Mouse (Mus musculus): ENCODE data around the gene Edem3. TPM values are rescaled to one million over a fixed set of nuclear protein-coding genes. Genes with fewer than 3 reads are reported as not detected.

Gene Edem3
- total and polyA plus RNA-seq, 2 experiments from 2014 or later, result 13.2 to 40.8 TPM

- Histone ChIP-seq H3K36me3 (ENCODE audit: insufficient read depth, low read length) (no peaks in the 10 kb centered on the region), H3K9me3 (ENCODE audit: low read length) (no peaks in the 10 kb centered on the region), H3K27ac (ENCODE audit: low read depth, low read length) (no peak overlapping the region), H3K4me3 (ENCODE audit: low read depth, low read length) (no peak overlapping the region), H3K27me3 (ENCODE audit: insufficient read depth, low read length) (no peaks in the 10 kb centered on the region), H3K4me2 (ENCODE audit: low read depth, low read length, poor library complexity, severe bottlenecking) (no peak overlapping the region), H3K4me1 (ENCODE audit: insufficient read depth, low read length) (no peaks in the 10 kb centered on the region), H3K9ac (replicated peaks; ENCODE audit: low read length, poor library complexity, severe bottlenecking) (no peak overlapping the region)
- no peak for ATAC-seq (ENCODE audit: low FRiP score)
- no peak for TF ChIP-seq CTCF (IDR thresholded peaks at IDR 0.05)
- DNase-seq (ENCODE audit: low spot score), result no peak
- WGBS, result 85% methylated on average over 8 of the region's 8 CpGs
Observed at GRCm38 (mm10) chr1:151753374-151753929, 1.7 kb upstream of the Edem3 start.

GRCm38 (mm10) chr1:151754028-151754489 is 1.1 kb upstream of the Edem3 start:
- H3K4me1 ChIP-seq (ENCODE audit: insufficient read depth, low read length), result no peaks in the 10 kb centered on the region
- H3K36me3 ChIP-seq (ENCODE audit: insufficient read depth, low read length), result no peaks in the 10 kb centered on the region
- H3K4me3 ChIP-seq (ENCODE audit: low read depth, low read length), result peak overlapping the region; percentile 82
- WGBS, result 80% methylated on average over 10 of the region's 10 CpGs
- H3K27me3 ChIP-seq (ENCODE audit: insufficient read depth, low read length), result no peaks in the 10 kb centered on the region
- no peak for TF ChIP-seq CTCF (IDR thresholded peaks at IDR 0.05)
- no peak overlapping the region for H3K9ac ChIP-seq (replicated peaks; ENCODE audit: low read length, poor library complexity, severe bottlenecking)
- H3K9me3 ChIP-seq (ENCODE audit: low read length), result no peaks in the 10 kb centered on the region
- H3K27ac ChIP-seq (ENCODE audit: low read depth, low read length), result no peak overlapping the region
- DNase-seq (ENCODE audit: low spot score) (no peak), ATAC-seq (ENCODE audit: low FRiP score) (no peak)
- peak overlapping the region; percentile 46; the same call in 1 of the 2 replicates for H3K4me2 ChIP-seq (ENCODE audit: low read depth, low read length, poor library complexity, severe bottlenecking)

GRCm38 (mm10) chr1:151755660-151756424 is 671 bp downstream of the Edem3 start:
- DNase-seq (ENCODE audit: low spot score) (peak; percentile 30), ATAC-seq (ENCODE audit: low FRiP score) (peak; percentile 50)
- Histone ChIP-seq H3K4me1 (ENCODE audit: insufficient read depth, low read length) (no peaks in the 10 kb centered on the region), H3K27ac (ENCODE audit: low read depth, low read length) (peak overlapping the region; percentile 84), H3K27me3 (ENCODE audit: insufficient read depth, low read length) (no peaks in the 10 kb centered on the region), H3K9ac (replicated peaks; ENCODE audit: low read length, poor library complexity, severe bottlenecking) (peak overlapping the region; percentile 70), H3K36me3 (ENCODE audit: insufficient read depth, low read length) (no peaks in the 10 kb centered on the region), H3K9me3 (ENCODE audit: low read length) (no peaks in the 10 kb centered on the region), H3K4me3 (ENCODE audit: low read depth, low read length) (peak overlapping the region; percentile 82), H3K4me2 (ENCODE audit: low read depth, low read length, poor library complexity, severe bottlenecking) (peak overlapping the region; percentile 78)
- TF ChIP-seq CTCF (IDR thresholded peaks at IDR 0.05), result peak; percentile 12; the same call in 1 of the 2 replicates
- 7% methylated on average over 36 of the region's 36 CpGs for WGBS

- no peaks in the 10 kb centered on the region for H3K4me1 ChIP-seq (ENCODE audit: insufficient read depth, low read length)
- H3K36me3 ChIP-seq (ENCODE audit: insufficient read depth, low read length), result peaks cover 4% of the 10 kb centered on the region; the same call in 1 of the 2 replicates
- no peak overlapping the region for H3K27ac ChIP-seq (ENCODE audit: low read depth, low read length)
- no peaks in the 10 kb centered on the region for H3K27me3 ChIP-seq (ENCODE audit: insufficient read depth, low read length)
- H3K9me3 ChIP-seq (ENCODE audit: low read length), result no peaks in the 10 kb centered on the region
- ATAC-seq (ENCODE audit: low FRiP score), result no peak
- peak overlapping the region; percentile 78 for H3K4me2 ChIP-seq (ENCODE audit: low read depth, low read length, poor library complexity, severe bottlenecking)
- DNase-seq (ENCODE audit: low spot score), result no peak
- H3K4me3 ChIP-seq (ENCODE audit: low read depth, low read length), result peak overlapping the region; percentile 82
- WGBS, result 50% methylated on average over 1 of the region's 1 CpGs
- TF ChIP-seq CTCF (IDR thresholded peaks at IDR 0.05), result no peak
- peak overlapping the region; percentile 70; the same call in 1 of the 2 replicates for H3K9ac ChIP-seq (replicated peaks; ENCODE audit: low read length, poor library complexity, severe bottlenecking)
Observed at GRCm38 (mm10) chr1:151756425-151756728, 1.2 kb downstream of the Edem3 start.

GRCm38 (mm10) chr1:151758301-151758700 is 3.1 kb downstream of the Edem3 start:
- H3K4me1 ChIP-seq (ENCODE audit: insufficient read depth, low read length), result no peaks in the 10 kb centered on the region
- no peak for DNase-seq (ENCODE audit: low spot score)
- H3K27me3 ChIP-seq (ENCODE audit: insufficient read depth, low read length), result no peaks in the 10 kb centered on the region
- no peak overlapping the region for H3K9ac ChIP-seq (replicated peaks; ENCODE audit: low read length, poor library complexity, severe bottlenecking)
- TF ChIP-seq CTCF (IDR thresholded peaks at IDR 0.05), result no peak
- peaks cover 6% of the 10 kb centered on the region; the same call in 1 of the 2 replicates for H3K36me3 ChIP-seq (ENCODE audit: insufficient read depth, low read length)
- no peak overlapping the region for H3K4me2 ChIP-seq (ENCODE audit: low read depth, low read length, poor library complexity, severe bottlenecking)
- H3K27ac ChIP-seq (ENCODE audit: low read depth, low read length), result no peak overlapping the region
- ATAC-seq (ENCODE audit: low FRiP score), result no peak
- WGBS, result 92% methylated on average over 6 of the region's 6 CpGs
- no peak overlapping the region for H3K4me3 ChIP-seq (ENCODE audit: low read depth, low read length)
- H3K9me3 ChIP-seq (ENCODE audit: low read length), result no peaks in the 10 kb centered on the region

- Histone ChIP-seq H3K27me3 (ENCODE audit: insufficient read depth, low read length) (no peaks in the 10 kb centered on the region), H3K4me3 (ENCODE audit: low read depth, low read length) (no peak overlapping the region), H3K36me3 (ENCODE audit: insufficient read depth, low read length) (peaks cover 6% of the 10 kb centered on the region; the same call in 1 of the 2 replicates), H3K27ac (ENCODE audit: low read depth, low read length) (no peak overlapping the region), H3K4me1 (ENCODE audit: insufficient read depth, low read length) (no peaks in the 10 kb centered on the region), H3K9me3 (ENCODE audit: low read length) (no peaks in the 10 kb centered on the region), H3K9ac (replicated peaks; ENCODE audit: low read length, poor library complexity, severe bottlenecking) (no peak overlapping the region), H3K4me2 (ENCODE audit: low read depth, low read length, poor library complexity, severe bottlenecking) (no peak overlapping the region)
- ATAC-seq (ENCODE audit: low FRiP score), result no peak
- 84% methylated on average over 2 of the region's 2 CpGs for WGBS
- DNase-seq (ENCODE audit: low spot score), result no peak
- no peak for TF ChIP-seq CTCF (IDR thresholded peaks at IDR 0.05)
Observed at GRCm38 (mm10) chr1:151758991-151759390, 3.8 kb downstream of the Edem3 start.
